Mouse (Mus musculus) kidney, adult 2 months (tissue): ENCODE results near the gene Klc2.
A peak's percentile ranks its signal among the peaks of the same experiment; 100 is the strongest.

ENCODE experiments used
- CTCF ChIP-seq: fragments of 200-500 bp; conservative IDR thresholded peaks from 2 replicates; pipeline ENCODE4 v1.5.1; 2011; ENCODE audit warnings: low read depth, mild to moderate bottlenecking, control low read depth, low read length, moderate library complexity, mixed read lengths; ENCODE audit not compliant: insufficient read depth, insufficient read length
- POLR2A ChIP-seq: fragments of 200-500 bp; IDR thresholded peaks from one replicate; pipeline ENCODE4 v1.6.1; 2011; ENCODE audit warnings: low read depth, low read length, control low read depth

DNA sequence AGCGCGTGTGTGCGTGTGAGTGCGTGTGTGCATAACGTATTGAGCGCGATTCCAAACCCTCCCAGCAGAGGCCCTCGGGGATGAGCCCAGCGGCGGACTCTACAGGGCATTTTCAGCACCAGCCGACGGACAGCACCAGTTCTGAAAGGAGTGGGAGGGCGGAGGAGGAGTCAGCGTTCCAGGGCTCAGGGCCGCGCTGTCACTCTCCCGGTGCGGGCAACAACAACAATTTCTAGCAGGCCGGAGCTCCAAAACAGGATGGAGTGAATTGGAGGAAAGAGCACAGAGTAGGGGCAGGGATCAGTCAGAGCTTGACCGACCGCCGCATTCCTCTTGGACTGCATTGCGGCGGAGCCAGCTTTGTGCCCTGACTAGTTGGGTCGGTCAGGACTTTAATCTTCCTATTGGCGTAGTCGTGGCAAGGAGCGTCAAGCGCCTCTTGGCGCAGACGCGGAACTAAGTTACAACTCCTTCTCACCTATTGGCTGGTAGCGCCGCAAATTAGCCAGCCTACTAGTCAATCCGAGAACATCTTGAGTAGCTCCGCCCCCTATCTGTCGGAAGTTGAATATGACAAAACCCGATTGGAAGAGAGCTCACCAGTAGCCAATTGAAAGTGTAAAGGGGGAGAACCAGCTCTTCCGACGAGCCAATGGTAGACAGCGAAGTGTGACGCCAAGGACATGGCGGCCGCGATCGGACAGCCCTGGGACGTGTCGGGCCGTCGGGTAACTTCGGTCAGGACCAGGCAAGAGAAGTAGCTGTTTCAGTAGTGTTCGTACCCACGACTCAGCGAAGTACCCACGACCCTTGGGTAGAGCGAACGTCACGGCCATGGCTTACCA, 30.3 kb downstream of the Klc2 start, which contains the start of gene Yif1a:
- TF ChIP-seq CTCF (peak; percentile 57), POLR2A (peak; percentile 78)
